Mouse (Mus musculus) midbrain, embryonic 15.5 days (tissue): Measurements from ENCODE around the gene Dip2a. TPM values are rescaled to one million over a fixed set of nuclear protein-coding genes. Genes with fewer than 3 reads are reported as not detected.

Experiments used
- ATAC-seq: fragments of 200-750 bp; cut with Nextera tagmentation; replicated peaks from 2 replicates; pipeline ENCODE4 v1.8.0; 2017; ENCODE audit warnings: moderate TSS enrichment
- H3K27ac ChIP-seq: fragments of 300-500 bp; sonication (generic); 2 replicates; pipeline ENCODE4 v1.5.1; 2015; ENCODE audit warnings: mild to moderate bottlenecking, inconsistent platforms
- H3K27me3 ChIP-seq: fragments of 300-500 bp; sonication (generic); replicated peaks from 2 replicates; pipeline ENCODE4 v1.6.1; 2015; ENCODE audit warnings: inconsistent platforms
- H3K36me3 ChIP-seq: fragments of 300-500 bp; sonication (generic); replicated peaks from 2 replicates; pipeline ENCODE4 v1.6.1; 2015; ENCODE audit warnings: inconsistent platforms
- H3K4me1 ChIP-seq: fragments of 300-500 bp; sonication (generic); 2 replicates; pipeline ENCODE4 v1.6.1; 2015; ENCODE audit warnings: inconsistent platforms
- H3K4me2 ChIP-seq: fragments of 300-500 bp; sonication (generic); 2 replicates; pipeline ENCODE4 v1.6.1; 2015; ENCODE audit warnings: inconsistent platforms, mild to moderate bottlenecking, moderate library complexity
- H3K4me3 ChIP-seq: fragments of 300-500 bp; sonication (generic); 2 replicates; pipeline ENCODE4 v1.5.1; 2015; ENCODE audit warnings: mild to moderate bottlenecking, inconsistent platforms
- H3K9ac ChIP-seq: fragments of 300-500 bp; sonication (generic); 2 replicates; pipeline ENCODE4 v1.6.1; 2015; ENCODE audit warnings: mild to moderate bottlenecking, inconsistent platforms
- H3K9me3 ChIP-seq: fragments of 300-500 bp; sonication (generic); 2 replicates; pipeline ENCODE4 v1.6.1; 2016; ENCODE audit warnings: inconsistent platforms
- WGBS: fragments of 180-500 bp; shearing (Covaris S2); methylation state at CpG from one replicate; pipeline ENCODE4 v1.1.7; 2015; ENCODE audit warnings: mixed read lengths; 5-methylcytosine and 5-hydroxymethylcytosine counted together
- polyA plus RNA-seq: library from polyadenylated mRNA; unstranded; fragments of >200 nt; fragmentation: Nextera tagmentation; extraction: Ambion mirVana; gene quantifications from 2 replicates; pipeline ENCODE4 v1.2.1, GENCODE M21; 2015

Gene Dip2a
- polyA plus RNA-seq, 1 experiment from 2014 or later = 20.1 TPM

GRCm38 (mm10) chr10:76257719-76258390 is 87.2 kb downstream of the Dip2a start:
- Histone ChIP-seq H3K4me3 (no peak overlapping the region), H3K27ac (no peak overlapping the region), H3K9me3 (no peaks in the 10 kb centered on the region), H3K4me2 (no peak overlapping the region), H3K4me1 (peaks cover 12% of the 10 kb centered on the region), H3K9ac (no peak overlapping the region), H3K27me3 (no peaks in the 10 kb centered on the region), H3K36me3 (no peaks in the 10 kb centered on the region)
- 90% methylated on average over 12 of the region's 12 CpGs for WGBS
- no peak for ATAC-seq

GRCm38 (mm10) chr10:76257231-76257630 is 87.9 kb downstream of the Dip2a start:
- 92% methylated on average over 7 of the region's 7 CpGs for WGBS
- Histone ChIP-seq H3K27me3 (no peaks in the 10 kb centered on the region), H3K4me3 (no peak overlapping the region), H3K9ac (no peak overlapping the region), H3K36me3 (no peaks in the 10 kb centered on the region), H3K9me3 (no peaks in the 10 kb centered on the region), H3K4me1 (peaks cover 12% of the 10 kb centered on the region), H3K27ac (no peak overlapping the region), H3K4me2 (no peak overlapping the region)
- no peak for ATAC-seq

- ATAC-seq = no peak
Measured at GRCm38 (mm10) chr10:76255617-76256016, 89.5 kb downstream of the Dip2a start.

DNA sequence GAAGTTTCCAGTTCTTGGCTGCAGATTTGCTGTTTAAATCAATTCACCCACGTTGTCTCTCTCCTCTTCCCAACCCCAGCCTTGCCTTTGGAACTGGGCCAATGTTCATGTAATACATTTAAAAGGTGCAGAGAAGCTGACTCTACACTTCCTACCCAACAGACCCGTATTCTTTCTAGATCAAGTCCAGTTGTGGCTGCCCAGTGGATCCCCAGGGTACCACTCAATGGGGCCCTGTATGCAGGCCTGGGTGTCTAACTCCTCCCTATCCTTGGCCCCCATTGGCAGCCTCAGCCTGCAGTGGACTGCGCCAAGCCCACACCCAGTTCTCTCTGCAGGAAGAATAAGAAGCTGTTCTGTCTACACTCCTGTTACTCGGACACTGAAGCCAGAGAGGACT is 91.6 kb downstream of the Dip2a start, which contains the start of gene S100b:
S100b (plus strand) TSS at position 318 of the 400 bp plus-strand sequence.
- Histone ChIP-seq H3K4me2 (no peak within 1 kb of the TSS), H3K9ac (no peak within 1 kb of the TSS), H3K27me3 (no peaks in the 10 kb centered on the region), H3K9me3 (no peaks in the 10 kb centered on the region), H3K4me3 (no peak within 1 kb of the TSS), H3K4me1 (0 out of 2 replicates have a peak, but pooled peaks cover 5% of the 10 kb centered on the region), H3K27ac (no peak within 1 kb of the TSS), H3K36me3 (no peaks in the 10 kb centered on the region)
- ATAC-seq = no peak
- WGBS = 64% methylated on average over 4 of the region's 4 CpGs

More at GRCm38 (mm10) chr10:76255617-76256016, 89.5 kb downstream of the Dip2a start:
- Histone ChIP-seq H3K4me2 (no peak overlapping the region), H3K27ac (no peak overlapping the region), H3K4me1 (peaks cover 10% of the 10 kb centered on the region; the same call in 1 of the 2 replicates), H3K4me3 (no peak overlapping the region), H3K36me3 (no peaks in the 10 kb centered on the region), H3K9me3 (no peaks in the 10 kb centered on the region), H3K9ac (no peak overlapping the region), H3K27me3 (no peaks in the 10 kb centered on the region)
- WGBS = 66% methylated on average over 6 of the region's 6 CpGs

GRCm38 (mm10) chr10:76253079-76253478 is 92.0 kb downstream of the Dip2a start:
- Histone ChIP-seq H3K4me1 (0 out of 2 replicates have a peak, but pooled peaks cover 5% of the 10 kb centered on the region), H3K27ac (no peak overlapping the region), H3K9me3 (no peaks in the 10 kb centered on the region), H3K4me3 (no peak overlapping the region), H3K9ac (no peak overlapping the region), H3K27me3 (no peaks in the 10 kb centered on the region), H3K36me3 (no peaks in the 10 kb centered on the region), H3K4me2 (no peak overlapping the region)
- ATAC-seq = no peak
- WGBS = 100% methylated on average over 1 of the region's 1 CpGs

DNA sequence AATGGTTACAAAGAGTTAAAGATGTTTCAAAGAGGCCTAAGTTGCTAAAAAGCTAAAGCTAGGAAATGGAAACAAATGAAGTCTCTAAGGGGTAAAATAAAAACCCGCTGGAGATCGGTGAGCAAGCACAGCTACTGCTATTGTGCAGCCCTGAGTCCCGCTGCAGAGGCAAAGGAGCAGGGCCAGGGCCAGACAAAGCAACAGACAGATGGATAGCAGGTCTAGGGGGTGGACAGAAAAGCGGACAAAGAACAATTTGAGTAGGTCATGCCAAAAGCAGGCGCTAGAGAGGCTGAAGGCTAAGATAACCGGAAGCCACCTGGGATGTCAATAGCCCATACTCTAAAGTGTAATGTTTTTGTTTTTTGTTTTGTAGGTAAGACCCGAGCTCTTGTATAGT is 94.2 kb downstream of the Dip2a start:
- Histone ChIP-seq H3K4me1 (0 out of 2 replicates have a peak, but pooled peaks cover 5% of the 10 kb centered on the region), H3K4me2 (no peak overlapping the region), H3K9me3 (no peaks in the 10 kb centered on the region), H3K36me3 (no peaks in the 10 kb centered on the region), H3K9ac (no peak overlapping the region), H3K27ac (no peak overlapping the region), H3K4me3 (no peak overlapping the region), H3K27me3 (no peaks in the 10 kb centered on the region)
- ATAC-seq = no peak
- 63% methylated on average over 7 of the region's 7 CpGs for WGBS

DNA sequence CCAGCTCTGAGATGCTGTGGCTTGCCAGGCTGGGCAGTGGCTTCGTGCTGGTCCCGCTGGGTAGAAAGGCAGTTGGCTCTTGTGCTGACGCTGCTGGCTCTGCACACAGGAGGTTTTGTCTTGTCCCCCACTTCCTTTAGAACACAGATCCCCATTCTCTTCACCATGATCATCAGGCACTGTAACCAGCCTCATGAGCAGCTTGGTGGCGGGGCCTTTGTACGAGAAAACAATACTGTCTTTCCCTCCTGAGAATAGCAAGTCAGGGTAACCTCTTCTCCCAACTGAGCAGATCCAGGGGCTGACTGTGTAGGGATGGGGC is 96.5 kb downstream of the Dip2a start:
- H3K27ac ChIP-seq = no peak overlapping the region
- no peak overlapping the region for H3K9ac ChIP-seq
- H3K4me3 ChIP-seq = no peak overlapping the region
- H3K27me3 ChIP-seq = no peaks in the 10 kb centered on the region
- H3K4me2 ChIP-seq = no peak overlapping the region
- H3K9me3 ChIP-seq = no peaks in the 10 kb centered on the region
- 0 out of 2 replicates have a peak, but pooled peaks cover 4% of the 10 kb centered on the region for H3K4me1 ChIP-seq
- WGBS = 68% methylated on average over 5 of the region's 5 CpGs
- ATAC-seq = no peak
- H3K36me3 ChIP-seq = no peaks in the 10 kb centered on the region

GRCm38 (mm10) chr10:76247960-76248646 is 97.0 kb downstream of the Dip2a start:
- H3K27me3 ChIP-seq = no peaks in the 10 kb centered on the region
- no peak for ATAC-seq
- H3K4me1 ChIP-seq = no peaks in the 10 kb centered on the region
- H3K4me3 ChIP-seq = no peak overlapping the region
- H3K27ac ChIP-seq = no peak overlapping the region
- H3K36me3 ChIP-seq = no peaks in the 10 kb centered on the region
- no peak overlapping the region for H3K9ac ChIP-seq
- H3K9me3 ChIP-seq = no peaks in the 10 kb centered on the region
- no peak overlapping the region for H3K4me2 ChIP-seq
- WGBS = 31% methylated on average over 21 of the region's 21 CpGs

- 59% methylated on average over 4 of the region's 4 CpGs for WGBS
Measured at GRCm38 (mm10) chr10:76246601-76247000, 98.5 kb downstream of the Dip2a start.

DNA sequence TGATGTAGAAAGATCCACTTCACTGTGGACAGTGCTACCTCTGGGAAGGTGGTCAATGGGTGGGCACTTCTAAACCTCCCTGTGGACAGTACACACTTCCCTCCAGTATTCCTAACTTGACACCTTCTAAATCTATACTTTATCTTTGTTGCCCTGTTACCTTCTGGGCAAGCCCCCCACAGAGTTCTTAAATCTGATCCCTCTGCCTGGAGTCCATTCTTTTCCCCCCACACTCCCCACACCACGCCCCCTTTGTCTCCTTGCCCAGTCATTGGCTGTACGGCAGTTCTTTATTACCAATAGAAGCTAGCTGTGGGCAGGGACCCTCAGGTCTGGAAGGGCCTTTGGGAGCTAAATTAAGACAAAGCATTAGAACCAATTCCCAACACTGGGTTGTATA is 100.0 kb downstream of the Dip2a start:
- Histone ChIP-seq H3K9ac (no peak overlapping the region), H3K9me3 (no peaks in the 10 kb centered on the region), H3K27ac (no peak overlapping the region), H3K27me3 (no peaks in the 10 kb centered on the region), H3K36me3 (no peaks in the 10 kb centered on the region), H3K4me3 (no peak overlapping the region), H3K4me1 (no peaks in the 10 kb centered on the region), H3K4me2 (no peak overlapping the region)
- no peak for ATAC-seq
- WGBS = 70% methylated on average over 2 of the region's 2 CpGs

More at GRCm38 (mm10) chr10:76246601-76247000, 98.5 kb downstream of the Dip2a start:
- Histone ChIP-seq H3K9ac (no peak overlapping the region), H3K27ac (no peak overlapping the region), H3K4me3 (no peak overlapping the region), H3K9me3 (no peaks in the 10 kb centered on the region), H3K4me1 (no peaks in the 10 kb centered on the region), H3K27me3 (no peaks in the 10 kb centered on the region), H3K4me2 (no peak overlapping the region), H3K36me3 (no peaks in the 10 kb centered on the region)
- ATAC-seq = no peak

DNA sequence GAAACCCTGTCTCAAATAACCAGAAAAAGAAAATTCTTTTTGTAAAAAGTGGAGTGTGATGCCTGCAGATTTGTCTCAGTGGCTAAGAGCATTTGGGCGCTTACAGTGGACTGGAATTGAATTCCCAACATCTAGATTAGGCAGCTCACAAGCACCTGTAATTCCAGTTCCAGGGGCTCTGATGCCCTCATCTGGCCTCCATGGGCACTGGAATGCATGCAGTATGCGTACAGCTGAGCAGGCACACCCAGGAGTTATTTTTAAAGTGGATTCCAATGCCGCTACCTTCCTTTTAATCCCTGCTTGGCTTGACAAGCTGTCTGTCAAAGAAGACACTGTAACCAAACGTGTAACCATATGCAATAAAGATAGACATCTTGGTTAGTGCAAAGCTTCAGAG is 105.7 kb downstream of the Dip2a start:
- WGBS = 75% methylated on average over 4 of the region's 4 CpGs
- no peaks in the 10 kb centered on the region for H3K27me3 ChIP-seq
- H3K9ac ChIP-seq = no peak overlapping the region
- H3K4me1 ChIP-seq = peaks cover 26% of the 10 kb centered on the region
- H3K4me2 ChIP-seq = no peak overlapping the region
- no peak for ATAC-seq
- 0 out of 2 replicates have a peak, but pooled peaks cover 3% of the 10 kb centered on the region for H3K36me3 ChIP-seq
- H3K9me3 ChIP-seq = no peaks in the 10 kb centered on the region
- no peak overlapping the region for H3K4me3 ChIP-seq
- no peak overlapping the region for H3K27ac ChIP-seq

DNA sequence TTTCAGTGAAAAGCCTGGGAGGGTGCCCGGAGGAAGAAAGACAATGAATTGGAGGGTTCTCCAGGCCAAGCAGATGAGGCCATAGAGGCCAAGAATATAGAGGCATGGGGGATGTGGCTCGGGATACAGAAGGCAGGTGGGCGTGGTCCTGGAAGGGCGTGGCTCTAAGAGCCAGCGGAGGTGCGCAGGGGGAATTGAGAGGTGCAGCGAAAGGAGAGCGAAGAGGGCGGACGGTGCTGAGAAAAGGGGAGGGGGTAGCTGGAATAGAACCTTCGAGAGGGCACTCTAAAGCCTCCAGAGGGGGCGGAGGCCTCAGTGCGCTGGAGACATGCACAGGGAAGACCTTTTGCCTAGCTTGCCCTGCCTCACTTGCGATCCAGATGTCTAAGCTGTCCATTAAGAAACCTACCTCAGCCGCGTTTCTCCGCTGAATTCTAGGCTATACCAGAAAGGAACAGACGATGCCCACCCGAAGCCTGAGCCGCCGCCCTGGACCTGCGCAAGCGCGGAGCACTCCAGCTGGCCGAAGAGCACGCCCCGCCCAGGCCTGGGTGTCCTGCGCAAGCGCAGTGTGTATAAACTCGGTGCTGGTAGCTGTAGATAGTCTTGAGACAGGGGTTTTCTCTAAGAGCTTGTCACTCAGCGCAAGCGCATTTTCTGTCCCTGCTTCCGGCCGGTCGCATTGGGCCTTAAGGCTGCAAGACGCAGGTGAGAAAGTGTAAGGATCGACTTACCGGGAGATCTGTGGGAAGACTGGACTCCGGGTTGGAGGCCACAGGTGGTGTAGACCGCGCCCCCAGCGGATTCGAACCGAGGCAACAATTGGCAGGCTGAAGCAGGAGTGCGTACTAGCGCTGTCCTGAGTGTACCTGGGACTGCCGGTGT is 107.5 kb downstream of the Dip2a start, which contains the start of gene Prmt2:
Prmt2 (minus strand) TSS at position 525 of the 885 bp plus-strand sequence.
- ATAC-seq = peak; percentile 98
- Histone ChIP-seq H3K36me3 (0 out of 2 replicates have a peak, but pooled peaks cover 3% of the 10 kb centered on the region), H3K4me1 (peaks cover 30% of the 10 kb centered on the region), H3K4me2 (peak within 1 kb of the TSS; percentile 64), H3K4me3 (peak within 1 kb of the TSS; percentile 77), H3K9me3 (no peaks in the 10 kb centered on the region), H3K27ac (peak within 1 kb of the TSS; percentile 96), H3K27me3 (no peaks in the 10 kb centered on the region), H3K9ac (peak within 1 kb of the TSS; percentile 83)
- WGBS = under 1% methylated on average over 47 of the region's 47 CpGs
